Mouse (Mus musculus) T-helper 1 cell (primary cell): Measurements from ENCODE around the gene Purb.

Experiments used
- in situ Hi-C: fragments of 300-600 bp; cut with MboI, MseI; formaldehyde crosslinking; loops from one replicate; pipeline ENCODE4 v1.15.1; 2025; ENCODE audit warnings: high pct_unique_total_duplicates

Purb gene

DNA sequence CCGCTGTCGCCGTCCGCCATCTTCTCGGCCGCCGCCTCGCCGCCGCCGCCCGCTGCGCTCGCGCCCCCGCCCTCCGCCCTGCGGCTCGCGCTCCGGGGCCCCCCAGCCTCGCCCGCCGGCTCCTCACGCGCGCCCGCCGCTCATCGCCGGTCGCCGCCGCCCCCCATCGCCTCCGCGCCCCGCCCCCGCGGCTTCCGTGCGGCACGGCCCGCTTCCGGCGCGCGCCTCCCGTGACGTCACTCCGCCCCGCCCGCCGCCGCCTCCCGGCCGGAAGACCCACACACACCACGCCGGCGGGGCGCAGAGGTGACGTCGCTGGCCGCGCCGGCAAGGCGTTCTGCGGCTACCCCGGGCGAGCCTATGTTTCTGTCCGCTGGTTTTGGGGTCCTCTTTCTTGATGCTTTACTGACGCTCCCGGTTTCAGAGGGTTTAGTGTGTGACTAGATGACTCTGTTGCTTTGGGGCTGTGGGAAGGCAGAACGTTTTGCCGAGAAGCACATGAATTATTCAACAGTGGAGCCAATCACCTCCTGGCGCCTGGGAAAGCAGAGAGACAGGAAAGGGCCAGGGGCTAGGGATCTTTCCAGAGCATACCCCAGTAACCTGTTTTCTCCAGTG lies at the start of gene Purb:
Gene Purb, minus strand, starts transcription at position 51 of the 618 bp plus-strand sequence.
- in situ Hi-C loops: no loop called here

DNA sequence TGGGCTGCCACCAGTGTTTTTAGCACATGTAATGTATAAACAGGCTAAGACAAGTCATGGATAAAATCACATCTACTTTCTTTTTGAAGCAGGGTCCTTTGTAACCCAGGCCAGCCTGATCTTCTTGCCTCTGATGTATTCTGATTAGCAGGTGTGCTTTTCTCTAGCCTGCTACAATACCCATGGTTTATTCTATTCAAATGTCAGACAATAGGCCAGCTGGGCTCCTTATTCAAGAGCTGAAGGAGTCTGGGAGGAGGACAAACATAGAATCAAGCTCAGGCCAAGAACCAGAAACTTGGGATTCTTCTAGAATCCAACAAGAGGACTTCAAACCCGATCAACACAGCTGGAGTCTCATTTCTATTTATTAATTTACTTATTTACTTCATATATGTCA lies 49.5 kb upstream of the Purb start:
- in situ Hi-C loops: no loop called here

- in situ Hi-C loops: no loop called here
Observed at GRCm38 (mm10) chr11:6524880-6525238, 49.1 kb upstream of the Purb start.

GRCm38 (mm10) chr11:6524165-6524879 lies 48.6 kb upstream of the Purb start:
- in situ Hi-C loops: no loop called here

- in situ Hi-C loops: no loop called here
Observed at GRCm38 (mm10) chr11:6523662-6524088, 48.0 kb upstream of the Purb start.

DNA sequence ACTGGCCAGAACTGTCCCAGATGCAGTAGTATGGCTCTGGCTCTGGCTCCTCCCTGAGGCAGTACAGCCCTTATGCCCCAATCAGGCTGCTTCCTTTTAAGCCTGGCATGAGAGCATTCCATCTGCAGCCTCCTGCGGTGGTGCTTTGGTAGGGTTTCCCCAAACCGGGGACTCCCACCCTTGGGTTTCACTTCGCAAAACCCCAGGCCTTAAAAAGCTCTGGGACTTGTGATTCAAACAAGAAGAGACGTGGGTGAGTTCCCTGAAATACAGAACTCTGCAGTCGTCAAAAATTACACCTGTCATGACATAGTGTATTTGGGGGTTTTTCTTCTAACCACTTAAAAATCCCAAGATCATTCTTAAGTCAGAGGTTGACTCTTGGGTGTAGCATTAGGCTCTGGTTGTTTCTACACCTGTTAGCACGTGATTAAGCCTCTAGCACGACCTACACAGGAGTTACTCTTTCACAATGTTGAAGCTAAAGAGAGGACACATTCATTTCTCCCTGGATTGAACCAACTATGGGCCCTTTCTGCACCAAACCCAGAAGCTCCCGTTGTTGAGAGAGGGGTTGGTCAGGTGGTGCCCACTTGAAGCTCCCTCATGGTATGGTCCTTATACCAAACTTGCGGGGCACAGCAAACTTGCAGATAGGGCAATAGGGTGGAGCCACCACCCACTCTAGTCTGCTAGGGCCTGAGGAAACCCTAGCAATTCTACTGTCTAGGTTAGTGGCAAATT lies 47.2 kb upstream of the Purb start:
- in situ Hi-C loops: no loop called here

DNA sequence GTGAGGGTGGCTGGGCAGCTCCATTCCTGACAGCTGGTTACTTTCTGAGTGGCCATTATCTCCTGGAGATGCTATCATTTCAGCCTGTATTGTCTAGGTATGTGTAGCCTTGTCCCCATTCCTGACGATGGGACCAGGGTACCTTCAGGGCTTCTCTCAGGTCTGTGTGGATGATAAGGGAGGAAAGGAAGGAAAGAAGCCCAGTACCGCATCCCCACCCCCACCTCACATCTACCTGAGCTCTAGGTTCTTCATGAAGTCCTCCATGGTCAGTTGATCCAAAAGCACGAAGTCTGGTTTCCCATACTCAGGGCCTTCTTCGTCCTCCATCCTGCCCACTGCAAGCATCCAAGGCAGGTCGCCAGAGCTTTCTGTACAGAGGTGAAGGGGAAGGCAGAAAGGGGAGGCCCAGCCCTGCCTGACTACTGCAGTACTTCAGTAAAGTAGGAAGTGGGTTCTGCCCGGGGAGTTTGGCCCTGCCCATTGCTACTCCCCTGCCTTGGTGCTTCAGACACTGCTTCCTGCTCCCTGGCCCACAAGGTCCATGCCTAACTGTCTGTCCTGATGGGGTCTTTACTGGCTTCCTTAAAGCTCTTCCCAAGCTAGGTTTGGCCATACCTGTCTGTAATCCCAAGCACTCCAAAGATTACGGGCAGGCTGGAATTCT lies 44.9 kb upstream of the Purb start, which contains the start of gene Myo1g:
Gene Myo1g, minus strand, starts transcription at position 459 of the 667 bp plus-strand sequence.
- in situ Hi-C loops: no loop called here

DNA sequence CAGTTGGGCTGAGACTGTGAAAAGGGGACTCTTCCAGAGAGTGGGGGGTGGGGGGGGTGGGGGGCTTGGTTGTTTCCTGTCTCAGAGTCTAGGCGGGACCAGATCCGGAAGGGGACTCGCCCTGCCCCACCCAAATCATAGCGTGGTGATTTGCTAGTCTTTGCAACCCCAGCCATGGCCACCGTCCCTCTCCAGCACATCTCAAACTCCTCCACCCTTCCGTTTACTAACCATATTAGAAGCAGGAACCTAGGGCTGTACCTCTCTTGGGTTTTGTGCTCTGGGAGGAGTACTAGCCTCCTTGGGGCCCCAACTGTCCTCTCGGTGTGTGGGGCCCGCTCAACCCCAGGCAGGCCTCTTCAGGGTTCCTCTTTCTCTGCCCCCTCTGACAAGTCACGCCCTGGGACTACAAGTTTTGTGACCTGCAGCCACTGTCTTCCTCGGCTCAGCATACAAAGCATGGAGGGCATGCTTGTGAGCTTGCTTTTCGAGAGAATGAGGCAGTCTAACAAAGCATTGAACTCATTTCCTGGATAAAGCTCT lies 43.8 kb upstream of the Purb start:
- in situ Hi-C loops: no loop called here

GRCm38 (mm10) chr11:6514837-6515236 lies 39.1 kb upstream of the Purb start:
- in situ Hi-C loops: no loop called here

DNA sequence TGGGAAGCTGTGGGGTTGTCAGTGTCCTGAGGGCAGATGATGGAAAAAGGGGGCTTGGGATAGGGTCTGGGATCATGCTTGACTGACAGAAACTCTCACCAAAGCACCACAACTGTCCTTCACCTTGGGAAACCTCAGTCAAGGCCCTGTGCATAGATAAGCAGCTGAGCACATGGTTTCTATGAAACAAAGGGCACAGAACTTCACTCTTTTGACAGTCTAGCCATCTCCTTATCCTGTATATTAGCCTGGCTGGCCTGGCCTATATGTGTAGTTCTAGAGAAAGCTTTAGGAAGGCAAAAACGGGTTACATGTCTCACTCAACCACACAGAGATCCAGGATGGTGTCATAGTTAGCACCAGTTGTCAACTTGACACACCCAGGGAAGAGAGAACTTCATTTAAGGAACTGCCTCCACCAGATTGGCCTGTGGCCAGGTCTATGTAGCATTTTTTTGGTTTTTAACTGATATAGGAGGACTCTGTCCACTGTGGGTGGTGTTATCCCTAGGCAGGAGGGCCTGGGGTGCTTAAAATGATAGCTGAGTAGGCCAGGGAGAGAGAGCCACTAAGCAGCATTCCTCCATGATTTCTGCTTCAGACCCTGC lies 32.7 kb upstream of the Purb start:
- in situ Hi-C loops: loop anchor here (5.0 kb wide), 1 partner anchor 46 kb away; no protein-coding TSS in a partner anchor

DNA sequence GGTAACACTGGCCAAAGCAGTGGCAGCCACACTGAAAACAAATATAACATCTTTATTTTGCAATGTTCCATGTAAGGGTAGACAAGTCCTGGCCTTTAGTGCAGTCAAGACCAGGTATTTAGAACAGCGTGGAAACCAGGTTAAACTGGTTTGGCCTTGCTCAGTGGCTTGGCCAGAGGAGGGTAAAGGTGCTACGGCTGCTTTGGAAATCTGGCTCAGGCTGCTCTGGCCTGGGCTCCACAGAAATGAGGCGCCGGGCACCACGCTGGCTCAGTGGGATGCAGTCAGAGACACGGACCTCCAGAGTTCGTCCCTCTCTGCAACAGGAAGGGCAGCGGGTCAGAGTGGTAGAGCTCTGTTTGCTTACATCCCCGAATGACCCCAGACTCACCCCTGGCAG lies 30.8 kb upstream of the Purb start:
- in situ Hi-C loops: loop anchor here (5.0 kb wide), 1 partner anchor 44 kb away; no protein-coding TSS in a partner anchor

DNA sequence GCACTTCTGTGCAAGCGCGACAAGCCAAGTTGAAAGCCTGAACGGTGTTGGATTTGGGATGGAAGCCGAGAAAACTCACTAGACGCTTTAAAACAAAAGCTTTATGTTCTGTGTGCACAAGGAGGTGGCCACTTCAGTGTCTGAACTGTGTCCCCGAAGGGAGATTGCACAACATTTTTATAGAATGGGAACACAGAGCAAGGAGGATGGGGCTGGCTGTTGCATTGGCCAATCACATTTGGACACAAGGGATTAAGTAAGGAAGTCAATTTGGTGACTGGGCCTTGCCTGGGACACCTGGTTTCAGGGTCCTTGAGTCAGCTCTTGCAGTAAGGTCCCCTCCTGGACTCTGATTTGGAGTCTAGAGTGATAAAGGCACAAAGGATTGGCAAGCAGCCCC lies 29.0 kb upstream of the Purb start:
- in situ Hi-C loops: loop anchor here (5.0 kb wide), 1 partner anchor 42 kb away; no protein-coding TSS in a partner anchor

DNA sequence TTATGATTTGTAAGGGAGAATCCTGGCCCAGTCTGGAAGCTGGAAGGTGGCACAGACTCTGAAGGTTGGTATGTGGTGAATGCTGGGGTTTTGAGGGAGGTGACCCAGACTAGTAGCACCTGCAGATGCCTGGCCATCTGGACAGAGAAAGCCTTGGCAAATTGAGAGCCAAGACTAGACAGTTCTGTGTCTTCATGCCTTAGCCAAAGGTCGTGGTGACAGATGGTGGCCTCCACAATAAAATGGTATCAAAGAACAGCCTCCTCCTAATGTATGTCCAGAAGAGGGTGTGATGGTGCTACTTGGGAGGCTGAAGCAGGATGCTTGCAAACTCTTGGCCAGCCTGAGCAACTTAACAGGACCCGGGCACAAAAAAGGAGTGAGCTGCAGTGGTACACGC lies 28.5 kb upstream of the Purb start:
- in situ Hi-C loops: no loop called here

- in situ Hi-C loops: no loop called here
Observed at GRCm38 (mm10) chr11:6502506-6502905, 26.8 kb upstream of the Purb start.

DNA sequence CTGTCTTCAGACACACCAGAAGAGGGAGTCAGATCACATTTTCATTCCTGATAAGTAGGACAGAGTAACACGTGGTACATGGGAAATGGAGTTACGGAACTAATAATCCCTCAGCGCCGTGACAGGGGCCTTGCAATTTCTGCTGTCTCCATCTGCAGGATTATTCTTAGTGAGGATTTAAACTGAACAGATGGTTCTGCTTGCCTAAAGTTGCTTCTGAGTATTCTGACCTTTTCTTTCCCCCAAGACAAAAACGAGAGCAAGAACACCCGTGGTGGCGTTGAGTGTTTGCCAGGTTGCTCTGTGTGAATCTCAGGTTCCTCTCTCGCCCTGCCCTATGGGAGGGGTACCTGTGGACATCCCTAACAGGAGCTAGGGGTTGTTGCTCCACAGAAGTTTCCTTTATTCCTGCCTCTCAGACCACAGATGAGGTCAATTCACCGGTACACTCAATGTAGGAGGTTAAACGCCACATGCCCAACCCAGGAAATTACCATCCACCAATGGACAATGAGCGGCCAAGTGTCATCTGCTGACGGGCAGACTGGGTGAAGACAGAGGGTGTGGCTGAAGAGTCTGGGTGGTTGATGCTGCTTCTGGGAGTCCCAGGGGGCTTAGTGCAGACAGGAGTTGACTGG lies 21.7 kb upstream of the Purb start:
- in situ Hi-C loops: no loop called here

- in situ Hi-C loops: no loop called here
Observed at GRCm38 (mm10) chr11:6489691-6490503, 14.2 kb upstream of the Purb start.

DNA sequence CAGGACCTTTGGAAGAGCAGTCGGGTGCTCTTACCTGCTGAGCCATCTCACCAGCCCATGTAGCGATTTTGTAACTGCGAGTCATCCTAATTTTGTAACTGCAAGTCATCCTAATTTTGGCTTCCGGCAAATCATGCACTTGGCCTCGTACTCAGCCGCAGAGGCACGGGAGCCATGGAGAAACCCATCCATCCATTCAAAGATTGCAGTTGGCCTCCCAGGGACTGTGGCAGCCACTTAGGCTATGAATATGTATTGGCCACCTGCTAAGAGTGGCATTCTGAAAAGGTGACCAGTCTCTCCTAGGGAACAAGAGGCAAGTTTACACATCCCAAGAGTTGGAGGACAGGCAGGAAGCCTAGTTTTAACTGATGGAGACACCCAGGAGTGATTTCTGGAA lies 13.5 kb upstream of the Purb start:
- in situ Hi-C loops: no loop called here

GRCm38 (mm10) chr11:6488041-6488684 lies 12.4 kb upstream of the Purb start:
- in situ Hi-C loops: no loop called here

GRCm38 (mm10) chr11:6487496-6487895 lies 11.8 kb upstream of the Purb start:
- in situ Hi-C loops: no loop called here
